Mouse (Mus musculus): ENCODE data around the gene Arl2. TPM values are rescaled to one million over a fixed set of nuclear protein-coding genes. Genes with fewer than 3 reads are reported as not detected.
A peak's percentile ranks its signal among the peaks of the same experiment; 100 is the strongest.

The Arl2 gene
- polyA plus RNA-seq (2016; fragmentation: Nextera tagmentation; extraction: Ambion mirVana), result 90.9 and 96.1 TPM in 2 replicates

DNA sequence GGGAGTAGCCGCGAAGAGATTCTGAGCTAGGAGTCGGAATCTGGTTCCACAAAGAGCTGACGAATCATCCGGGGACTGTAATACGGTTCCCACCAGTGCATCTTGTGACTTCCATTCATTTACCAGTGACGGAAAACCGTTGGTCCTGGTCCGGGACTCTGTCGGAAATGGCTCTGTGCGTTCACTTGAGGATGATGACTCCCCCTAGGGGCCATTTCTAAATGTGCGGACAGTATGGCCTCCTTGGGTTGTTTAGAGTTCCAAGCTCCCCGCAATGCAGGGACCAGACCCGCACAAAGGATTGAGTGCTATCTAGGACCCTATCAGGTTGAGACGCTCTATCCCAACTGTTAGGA lies at the start of gene Arl2:
TSS of gene Arl2 (minus strand) at position 155 of the 356 bp plus-strand sequence.
- Histone ChIP-seq H3K4me2 (replicated peaks) (peak within 1 kb of the TSS; percentile 82), H3K9me3 (no peaks in the 10 kb centered on the region), H3K27me3 (peaks cover 3% of the 10 kb centered on the region; the same call in 1 of the 2 replicates), H3K36me3 (peaks cover 17% of the 10 kb centered on the region; the same call in 1 of the 2 replicates), H3K4me3 (peak within 1 kb of the TSS; percentile 73), H3K4me1 (peaks cover 9% of the 10 kb centered on the region), H3K9ac (replicated peaks) (peak within 1 kb of the TSS; percentile 83), H3K27ac (replicated peaks) (peak within 1 kb of the TSS; percentile 99)
- peak; percentile 69 for ATAC-seq (ENCODE audit: low FRiP score, low read depth)
- WGBS, result under 1% methylated on average over 15 of the region's 15 CpGs

DNA sequence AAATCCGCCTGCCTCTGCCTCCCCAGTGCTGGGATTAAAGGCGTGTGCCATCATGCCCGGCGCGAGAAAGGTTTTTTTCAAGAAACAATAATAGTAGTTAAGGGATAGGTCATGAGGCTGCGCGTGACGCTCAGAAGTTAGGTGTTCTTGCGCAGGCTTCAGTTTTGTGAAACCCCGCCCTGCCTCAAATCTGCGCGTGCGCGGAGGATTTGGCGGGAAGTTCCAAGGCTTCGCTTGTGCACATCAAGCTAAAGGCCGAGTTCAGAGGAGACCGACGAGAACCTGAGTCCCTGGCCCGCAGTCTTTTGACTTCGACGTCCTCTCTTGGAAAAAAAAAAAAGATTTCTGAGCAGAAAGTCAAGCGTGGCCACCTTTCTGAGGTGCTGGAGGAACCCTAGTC lies 42.8 kb upstream of the Arl2 start, which contains the start of gene Majin:
TSS of gene Majin (plus strand) at position 258 of the 400 bp plus-strand sequence.
- ATAC-seq (ENCODE audit: low FRiP score, low read depth), result no peak
- no peak within 1 kb of the TSS for H3K4me3 ChIP-seq
- 87% methylated on average over 23 of the region's 23 CpGs for WGBS

DNA sequence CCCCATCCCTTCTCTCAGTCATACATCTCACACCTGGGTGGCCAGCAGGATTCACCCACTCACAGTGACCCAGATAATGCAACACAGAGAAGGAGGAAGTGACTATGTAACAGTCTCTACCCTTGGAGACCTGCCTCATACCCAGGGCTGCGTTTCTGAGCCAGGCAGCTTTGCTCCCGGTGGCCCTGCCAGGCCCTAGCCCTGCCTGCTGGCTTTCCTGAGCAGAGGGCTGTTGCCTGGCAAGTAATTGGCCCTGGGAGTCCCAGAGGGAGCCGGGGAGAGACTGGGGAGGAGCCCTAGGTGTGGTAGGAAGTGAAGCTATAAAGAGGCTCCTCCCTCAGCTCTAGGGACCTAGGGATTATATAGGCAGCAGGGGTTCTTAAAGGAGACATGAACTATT lies 41.2 kb upstream of the Arl2 start:
- Histone ChIP-seq H3K36me3 (no peaks in the 10 kb centered on the region), H3K4me3 (no peak overlapping the region), H3K4me1 (no peaks in the 10 kb centered on the region), H3K27me3 (no peaks in the 10 kb centered on the region), H3K27ac (replicated peaks) (no peak overlapping the region), H3K9ac (replicated peaks) (no peak overlapping the region), H3K4me2 (replicated peaks) (no peak overlapping the region), H3K9me3 (no peaks in the 10 kb centered on the region)
- WGBS, result 19% methylated on average over 3 of the region's 3 CpGs
- no peak for ATAC-seq (ENCODE audit: low FRiP score, low read depth)

More for the DNA sequence above, 42.8 kb upstream of the Arl2 start, which contains the start of gene Majin:
- Histone ChIP-seq H3K4me1 (no peaks in the 10 kb centered on the region), H3K9me3 (no peaks in the 10 kb centered on the region), H3K27me3 (no peaks in the 10 kb centered on the region), H3K4me2 (replicated peaks) (no peak within 1 kb of the TSS), H3K27ac (replicated peaks) (no peak within 1 kb of the TSS), H3K9ac (replicated peaks) (no peak within 1 kb of the TSS), H3K36me3 (no peaks in the 10 kb centered on the region)

DNA sequence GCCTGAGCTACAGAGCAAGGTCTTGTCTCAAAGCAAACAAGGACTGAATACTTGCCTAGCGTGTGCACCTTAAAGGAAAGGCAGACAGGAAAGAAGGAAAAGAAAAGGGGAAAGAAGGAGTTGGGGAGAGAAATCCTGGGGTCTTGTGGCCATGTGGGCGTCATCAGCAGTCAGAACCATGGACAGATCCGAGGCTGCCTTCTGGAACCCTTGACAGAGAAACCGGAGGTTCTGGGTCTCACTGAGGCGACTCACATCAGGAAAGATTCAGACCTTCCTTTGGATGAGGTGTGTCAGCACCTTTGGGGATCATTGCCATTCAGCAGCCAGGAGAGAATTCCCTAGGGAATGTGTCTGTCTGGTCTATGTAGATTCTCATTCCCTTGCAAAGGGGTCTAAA lies 40.3 kb upstream of the Arl2 start:
- no peak for ATAC-seq (ENCODE audit: low FRiP score, low read depth)
- Histone ChIP-seq H3K4me3 (no peak overlapping the region), H3K27me3 (no peaks in the 10 kb centered on the region), H3K27ac (replicated peaks) (no peak overlapping the region), H3K9ac (replicated peaks) (no peak overlapping the region), H3K4me1 (no peaks in the 10 kb centered on the region), H3K36me3 (no peaks in the 10 kb centered on the region), H3K9me3 (no peaks in the 10 kb centered on the region), H3K4me2 (replicated peaks) (no peak overlapping the region)
- 36% methylated on average over 5 of the region's 5 CpGs for WGBS

DNA sequence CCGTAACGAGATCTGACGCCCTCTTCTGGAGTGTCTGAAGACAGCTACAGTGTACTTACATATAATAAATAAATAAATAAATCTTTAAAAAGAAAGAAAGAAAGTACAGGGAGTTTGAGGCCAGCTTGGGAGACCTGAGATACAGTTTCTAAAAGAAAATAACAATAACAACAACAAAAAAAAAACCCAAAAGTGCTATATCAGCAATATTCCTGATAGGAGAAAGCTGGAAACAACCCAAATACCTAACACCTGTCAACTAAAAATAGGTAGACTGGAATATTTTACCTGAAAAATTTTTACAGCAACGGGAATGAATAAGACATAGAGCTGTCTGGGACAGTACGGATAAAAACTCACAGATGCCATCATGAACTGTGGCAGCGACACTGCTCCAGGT lies 37.4 kb upstream of the Arl2 start:
- H3K4me2 ChIP-seq (replicated peaks), result no peak overlapping the region
- H3K4me3 ChIP-seq, result no peak overlapping the region
- H3K27ac ChIP-seq (replicated peaks), result no peak overlapping the region
- no peaks in the 10 kb centered on the region for H3K9me3 ChIP-seq
- H3K9ac ChIP-seq (replicated peaks), result no peak overlapping the region
- no peak for ATAC-seq (ENCODE audit: low FRiP score, low read depth)
- no peaks in the 10 kb centered on the region for H3K36me3 ChIP-seq
- H3K27me3 ChIP-seq, result no peaks in the 10 kb centered on the region
- WGBS, result 92% methylated on average over 6 of the region's 6 CpGs
- no peaks in the 10 kb centered on the region for H3K4me1 ChIP-seq

DNA sequence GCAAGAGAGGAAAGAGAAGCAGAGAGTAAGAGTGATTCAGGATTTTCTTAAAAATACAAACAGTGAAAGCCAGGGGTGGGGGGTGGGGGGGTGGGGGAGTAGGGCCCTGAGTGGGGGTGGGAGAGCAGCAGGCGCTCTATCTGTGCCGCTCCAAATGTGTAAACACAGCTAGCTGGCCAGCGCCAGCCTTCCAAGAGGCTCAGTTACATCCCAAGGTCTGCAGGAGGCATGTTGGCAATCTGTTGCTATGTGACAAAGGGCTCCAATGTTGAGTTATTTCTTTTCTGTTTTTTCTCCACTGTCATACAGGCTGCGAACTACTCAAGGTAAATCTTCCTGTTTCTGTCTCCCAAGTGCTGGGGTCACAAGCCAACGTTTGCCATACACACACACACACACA lies 33.4 kb upstream of the Arl2 start:
- Histone ChIP-seq H3K9ac (replicated peaks) (no peak overlapping the region), H3K27me3 (no peaks in the 10 kb centered on the region), H3K4me3 (no peak overlapping the region), H3K9me3 (no peaks in the 10 kb centered on the region), H3K4me1 (no peaks in the 10 kb centered on the region), H3K36me3 (no peaks in the 10 kb centered on the region), H3K4me2 (replicated peaks) (no peak overlapping the region), H3K27ac (replicated peaks) (no peak overlapping the region)
- ATAC-seq (ENCODE audit: low FRiP score, low read depth), result no peak
- WGBS, result 50% methylated on average over 5 of the region's 5 CpGs

DNA sequence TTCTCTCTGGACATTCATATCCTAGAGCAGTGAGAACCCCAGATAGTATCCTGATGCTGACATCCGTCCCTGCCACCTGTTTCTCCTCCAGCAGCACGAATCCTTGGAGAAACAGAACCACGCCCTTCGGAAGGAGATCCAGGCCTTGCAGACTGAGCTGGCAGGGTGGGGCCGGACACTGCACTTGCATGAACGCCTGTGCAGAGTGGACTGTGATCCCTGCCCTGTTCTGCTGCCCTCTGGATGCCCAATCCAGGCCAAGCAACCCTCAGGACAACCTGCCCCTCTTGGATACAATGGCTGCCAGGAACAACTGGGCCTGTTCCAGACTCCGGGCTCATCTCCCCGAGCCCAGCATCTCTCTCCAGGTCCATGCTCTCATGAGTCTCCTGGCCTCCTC lies 29.9 kb upstream of the Arl2 start:
- no peaks in the 10 kb centered on the region for H3K4me1 ChIP-seq
- no peak for ATAC-seq (ENCODE audit: low FRiP score, low read depth)
- 82% methylated on average over 8 of the region's 8 CpGs for WGBS

DNA sequence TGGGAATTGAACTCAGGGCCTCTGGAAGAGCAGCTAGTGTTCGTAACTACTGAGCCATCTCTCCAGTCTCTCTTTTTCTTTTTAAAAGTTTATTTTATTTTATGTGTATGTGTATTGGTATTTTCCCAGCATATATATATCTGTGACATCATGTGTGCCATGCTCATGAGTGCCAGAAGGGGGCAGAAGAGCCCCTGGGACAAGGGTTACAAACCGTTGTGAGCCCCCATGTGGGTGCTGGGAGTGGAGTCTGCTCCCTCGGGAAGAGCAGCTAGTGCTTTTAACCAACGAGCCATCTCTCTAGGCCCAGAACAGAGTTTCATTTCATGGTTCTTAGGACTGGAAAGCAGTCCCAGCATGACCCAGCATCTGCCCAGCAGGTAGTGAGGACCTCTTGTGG lies 25.4 kb upstream of the Arl2 start:
- Histone ChIP-seq H3K36me3 (no peaks in the 10 kb centered on the region), H3K4me1 (no peaks in the 10 kb centered on the region), H3K9me3 (no peaks in the 10 kb centered on the region), H3K4me2 (replicated peaks) (no peak overlapping the region), H3K4me3 (no peak overlapping the region), H3K9ac (replicated peaks) (no peak overlapping the region), H3K27me3 (no peaks in the 10 kb centered on the region), H3K27ac (replicated peaks) (no peak overlapping the region)
- ATAC-seq (ENCODE audit: low FRiP score, low read depth), result no peak
- WGBS, result 76% methylated on average over 4 of the region's 4 CpGs

More for the DNA sequence above, 29.9 kb upstream of the Arl2 start:
- H3K27ac ChIP-seq (replicated peaks), result no peak overlapping the region
- H3K9ac ChIP-seq (replicated peaks), result no peak overlapping the region
- no peak overlapping the region for H3K4me3 ChIP-seq
- H3K4me2 ChIP-seq (replicated peaks), result no peak overlapping the region
- H3K27me3 ChIP-seq, result no peaks in the 10 kb centered on the region
- H3K9me3 ChIP-seq, result no peaks in the 10 kb centered on the region
- H3K36me3 ChIP-seq, result no peaks in the 10 kb centered on the region

DNA sequence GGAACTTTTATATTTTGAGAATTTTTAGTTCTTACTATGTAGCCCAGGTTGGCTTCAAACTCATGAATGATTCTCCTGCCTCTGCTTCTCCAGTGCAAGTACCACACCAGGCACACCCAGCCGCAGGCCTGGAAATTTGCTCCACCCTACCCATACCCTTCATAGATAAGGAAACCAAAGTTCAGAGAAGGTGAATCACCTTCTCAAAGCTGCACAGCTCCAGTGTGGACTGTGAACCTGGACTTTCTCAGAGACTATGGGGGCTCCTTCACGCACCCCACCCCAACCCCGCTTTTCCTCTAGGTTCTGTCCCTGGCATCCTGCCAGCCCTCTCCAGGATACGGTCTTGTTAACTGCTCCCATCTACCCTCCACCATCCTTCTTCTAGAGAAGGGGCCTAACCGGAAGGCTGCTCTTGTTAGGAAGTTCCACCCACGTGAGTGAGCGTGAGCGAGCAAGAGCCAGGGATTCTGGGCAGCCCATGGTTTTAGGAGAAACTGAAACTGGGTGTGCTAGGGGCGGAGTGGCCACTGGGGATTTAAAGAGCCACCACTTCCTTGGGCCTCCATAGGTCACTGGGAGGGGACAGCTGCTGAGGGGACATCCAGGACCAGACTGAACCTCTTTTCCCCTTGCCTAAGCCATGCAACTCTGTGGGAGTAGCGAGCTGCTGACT lies 22.7 kb upstream of the Arl2 start:
- WGBS, result 76% methylated on average over 10 of the region's 10 CpGs
- H3K4me2 ChIP-seq (replicated peaks), result no peak overlapping the region
- H3K9ac ChIP-seq (replicated peaks), result no peak overlapping the region
- H3K4me1 ChIP-seq, result no peaks in the 10 kb centered on the region
- no peak overlapping the region for H3K27ac ChIP-seq (replicated peaks)
- H3K36me3 ChIP-seq, result no peaks in the 10 kb centered on the region
- H3K27me3 ChIP-seq, result no peaks in the 10 kb centered on the region
- ATAC-seq (ENCODE audit: low FRiP score, low read depth), result no peak
- no peak overlapping the region for H3K4me3 ChIP-seq
- no peaks in the 10 kb centered on the region for H3K9me3 ChIP-seq

DNA sequence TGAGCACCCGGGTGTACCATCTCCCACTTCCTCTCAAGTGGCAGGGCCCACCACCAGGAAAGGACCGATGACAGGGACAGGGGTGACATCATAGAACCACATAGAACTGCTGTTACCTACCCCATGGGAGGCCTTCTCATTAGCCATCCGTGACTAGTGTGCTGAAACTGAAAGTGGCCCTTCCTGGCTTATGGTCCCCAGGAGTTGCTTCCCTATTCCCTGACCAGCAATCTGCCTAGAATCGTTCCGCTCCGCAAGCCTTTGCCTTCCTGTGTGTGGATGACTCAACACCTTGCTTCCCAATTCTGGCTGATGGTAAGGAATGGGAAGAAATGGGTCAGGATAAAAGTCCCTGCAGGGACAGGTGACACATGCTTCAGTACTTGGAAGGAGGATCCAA lies 15.9 kb upstream of the Arl2 start:
- Histone ChIP-seq H3K4me2 (replicated peaks) (no peak overlapping the region), H3K4me1 (no peaks in the 10 kb centered on the region), H3K4me3 (no peak overlapping the region), H3K9me3 (no peaks in the 10 kb centered on the region), H3K27ac (replicated peaks) (no peak overlapping the region), H3K9ac (replicated peaks) (no peak overlapping the region), H3K27me3 (no peaks in the 10 kb centered on the region), H3K36me3 (no peaks in the 10 kb centered on the region)
- 83% methylated on average over 6 of the region's 6 CpGs for WGBS
- no peak for ATAC-seq (ENCODE audit: low FRiP score, low read depth)

DNA sequence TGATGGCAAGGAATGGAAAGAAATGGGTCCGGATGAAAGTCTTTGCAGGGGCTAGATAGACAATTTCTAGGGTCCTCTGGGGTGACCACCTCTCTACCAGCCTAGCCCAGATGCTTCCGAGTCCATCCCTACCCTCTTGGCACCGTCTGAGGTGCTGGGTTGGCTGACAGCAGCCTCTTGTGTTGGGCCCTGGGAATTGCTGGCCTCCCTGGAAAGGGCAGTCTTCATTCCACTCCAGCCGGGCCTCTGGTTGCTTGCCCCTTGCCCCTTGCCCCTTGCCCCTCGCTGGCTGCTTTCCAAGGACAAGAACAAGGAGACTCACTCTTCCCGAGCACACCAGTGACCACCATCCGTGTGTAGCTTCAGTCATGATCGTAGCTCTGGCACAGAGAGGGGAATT lies 15.0 kb upstream of the Arl2 start:
- 68% methylated on average over 8 of the region's 8 CpGs for WGBS
- ATAC-seq (ENCODE audit: low FRiP score, low read depth), result no peak

DNA sequence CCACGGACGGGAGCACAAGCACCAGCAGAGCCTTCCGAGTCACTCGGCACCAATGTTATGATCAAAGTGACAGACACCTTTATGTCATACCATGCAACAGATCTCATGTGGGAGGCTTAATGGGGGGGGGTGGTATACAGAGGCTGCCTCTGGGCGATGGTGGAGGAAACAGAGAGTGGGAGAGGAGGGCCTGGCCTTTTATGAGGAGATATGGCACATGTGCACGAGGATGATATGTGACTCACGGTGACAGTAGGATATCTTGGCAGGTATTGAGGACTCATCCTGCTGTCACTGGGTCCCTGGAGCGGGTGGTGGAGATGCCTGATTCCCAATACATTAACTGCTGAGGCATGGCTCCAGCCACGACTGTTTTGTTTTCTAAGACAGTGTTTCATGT lies 13.8 kb upstream of the Arl2 start:
- H3K4me3 ChIP-seq, result no peak overlapping the region
- 90% methylated on average over 9 of the region's 9 CpGs for WGBS
- no peaks in the 10 kb centered on the region for H3K36me3 ChIP-seq
- H3K27me3 ChIP-seq, result 0 out of 2 replicates have a peak, but pooled peaks cover 7% of the 10 kb centered on the region
- H3K4me2 ChIP-seq (replicated peaks), result no peak overlapping the region
- no peaks in the 10 kb centered on the region for H3K4me1 ChIP-seq
- no peak overlapping the region for H3K9ac ChIP-seq (replicated peaks)
- H3K27ac ChIP-seq (replicated peaks), result no peak overlapping the region
- no peak for ATAC-seq (ENCODE audit: low FRiP score, low read depth)
- H3K9me3 ChIP-seq, result no peaks in the 10 kb centered on the region

More for the DNA sequence above, 15.0 kb upstream of the Arl2 start:
- no peak overlapping the region for H3K4me2 ChIP-seq (replicated peaks)
- H3K9me3 ChIP-seq, result no peaks in the 10 kb centered on the region
- no peaks in the 10 kb centered on the region for H3K36me3 ChIP-seq
- H3K9ac ChIP-seq (replicated peaks), result no peak overlapping the region
- H3K4me1 ChIP-seq, result no peaks in the 10 kb centered on the region
- H3K27ac ChIP-seq (replicated peaks), result no peak overlapping the region
- H3K27me3 ChIP-seq, result 0 out of 2 replicates have a peak, but pooled peaks cover 3% of the 10 kb centered on the region
- no peak overlapping the region for H3K4me3 ChIP-seq

DNA sequence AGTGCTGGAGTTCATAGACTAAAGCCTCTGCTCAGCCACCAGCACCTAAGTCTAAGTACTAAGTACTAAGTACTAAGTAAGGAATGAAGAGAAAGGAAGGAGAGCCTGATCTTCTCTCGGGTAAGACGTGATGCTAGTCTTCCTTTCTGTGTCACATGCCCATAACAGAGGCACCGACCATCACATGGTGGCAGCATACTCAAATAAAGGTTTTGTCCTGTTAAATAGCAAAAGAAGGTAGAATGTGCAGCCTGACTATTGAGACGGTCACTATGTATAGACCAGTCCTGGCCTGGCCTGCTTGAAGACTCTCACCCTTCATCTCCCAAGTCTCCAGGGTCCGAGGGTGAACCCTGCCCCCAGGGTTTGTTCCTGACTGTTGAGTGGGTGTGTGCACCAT lies 3.5 kb upstream of the Arl2 start:
- H3K36me3 ChIP-seq, result no peaks in the 10 kb centered on the region
- no peak overlapping the region for H3K4me3 ChIP-seq
- no peak for ATAC-seq (ENCODE audit: low FRiP score, low read depth)
- H3K4me2 ChIP-seq (replicated peaks), result no peak overlapping the region
- H3K4me1 ChIP-seq, result peaks cover 6% of the 10 kb centered on the region
- no peak overlapping the region for H3K9ac ChIP-seq (replicated peaks)
- no peak overlapping the region for H3K27ac ChIP-seq (replicated peaks)
- no peaks in the 10 kb centered on the region for H3K9me3 ChIP-seq
- 78% methylated on average over 5 of the region's 5 CpGs for WGBS
- H3K27me3 ChIP-seq, result peaks cover 3% of the 10 kb centered on the region; the same call in 1 of the 2 replicates
